Mouse (Mus musculus): ENCODE data around the gene Foxk1. TPM values are rescaled to one million over a fixed set of nuclear protein-coding genes. Genes with fewer than 3 reads are reported as not detected.

Gene Foxk1
- polyA plus RNA-seq, 1 experiment: 8.2 TPM

DNA sequence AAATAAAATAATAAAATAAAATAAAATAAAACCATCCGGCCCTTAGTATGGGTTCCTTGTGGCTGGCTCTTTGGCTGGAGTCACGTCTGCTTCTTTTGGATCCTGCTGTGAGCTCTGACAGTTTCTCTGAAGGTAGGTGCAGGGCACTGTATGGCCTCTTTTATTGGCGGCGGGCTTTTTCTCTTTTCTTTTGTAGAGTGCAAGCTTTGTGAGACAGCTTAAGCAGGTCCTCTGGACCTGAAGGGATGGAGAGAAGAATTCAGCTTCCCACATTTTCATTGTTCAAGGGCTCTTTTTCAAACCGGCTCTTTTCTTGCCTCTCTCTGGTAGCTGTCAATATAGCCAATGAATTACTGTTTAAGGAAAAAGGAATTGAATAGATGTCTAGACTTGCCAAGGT lies 5.4 kb upstream of the Foxk1 start:
- Histone ChIP-seq H3K27me3 (ENCODE audit: control insufficient read depth, insufficient read depth, insufficient read length) (no peaks in the 10 kb centered on the region), H3K79me2 (ENCODE audit: control insufficient read depth, insufficient read depth) (no peaks in the 10 kb centered on the region), H3K36me3 (ENCODE audit: control insufficient read depth, insufficient read depth) (no peaks in the 10 kb centered on the region), H3ac (ENCODE audit: control insufficient read depth, insufficient read length, low read depth) (no peak overlapping the region), H3K4me3 (ENCODE audit: insufficient read depth, poor library complexity, severe bottlenecking) (no peak overlapping the region), H3K79me3 (ENCODE audit: low read depth) (no peaks in the 10 kb centered on the region)
- no peak for TF ChIP-seq USF1 (IDR thresholded peaks at IDR 0.05; ENCODE audit: low read depth)

DNA sequence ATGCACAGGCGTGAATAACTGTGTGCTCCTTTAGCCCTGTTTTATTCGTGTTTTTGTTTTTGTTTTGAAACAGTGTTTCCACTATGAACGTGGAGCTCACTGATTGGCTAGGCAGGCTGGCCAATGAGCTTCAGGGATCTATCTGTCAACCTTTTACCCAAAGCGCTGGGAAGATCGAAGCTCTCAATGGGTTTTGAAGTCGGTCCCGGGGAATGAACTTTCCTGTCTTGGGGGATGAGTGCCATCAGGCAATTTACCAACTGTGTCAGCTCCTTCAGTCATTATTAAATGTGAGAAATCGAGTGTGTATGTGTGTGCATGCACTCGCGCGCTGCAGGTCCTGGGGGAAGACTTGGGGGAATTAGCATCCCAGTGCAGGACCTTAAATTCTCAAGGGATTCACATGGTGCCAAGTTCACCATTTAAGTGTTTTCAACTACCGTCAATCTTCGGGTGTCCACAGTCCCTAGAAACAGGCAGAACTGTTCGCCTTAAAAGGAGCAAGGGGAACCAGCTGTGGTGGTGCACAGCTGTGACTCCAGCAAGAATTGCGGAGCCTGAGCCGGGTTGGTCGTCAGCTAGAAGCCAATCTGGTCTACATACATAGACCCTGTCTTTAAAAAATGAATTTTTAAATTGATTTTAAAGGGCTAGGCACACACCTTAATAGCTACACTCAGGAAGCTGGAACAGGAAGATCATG lies 965 bp upstream of the Foxk1 start:
- Histone ChIP-seq H3K36me3 (ENCODE audit: control insufficient read depth, insufficient read depth) (no peaks in the 10 kb centered on the region), H3K4me3 (ENCODE audit: insufficient read depth, poor library complexity, severe bottlenecking) (no peak overlapping the region), H3K79me2 (ENCODE audit: control insufficient read depth, insufficient read depth) (peaks cover 40% of the 10 kb centered on the region), H3ac (ENCODE audit: control insufficient read depth, insufficient read length, low read depth) (no peak overlapping the region), H3K27me3 (ENCODE audit: control insufficient read depth, insufficient read depth, insufficient read length) (no peaks in the 10 kb centered on the region), H3K79me3 (ENCODE audit: low read depth) (peaks cover 26% of the 10 kb centered on the region)
- TF ChIP-seq CEBPB (IDR thresholded peaks at IDR 0.05; ENCODE audit: low read depth): no peak

DNA sequence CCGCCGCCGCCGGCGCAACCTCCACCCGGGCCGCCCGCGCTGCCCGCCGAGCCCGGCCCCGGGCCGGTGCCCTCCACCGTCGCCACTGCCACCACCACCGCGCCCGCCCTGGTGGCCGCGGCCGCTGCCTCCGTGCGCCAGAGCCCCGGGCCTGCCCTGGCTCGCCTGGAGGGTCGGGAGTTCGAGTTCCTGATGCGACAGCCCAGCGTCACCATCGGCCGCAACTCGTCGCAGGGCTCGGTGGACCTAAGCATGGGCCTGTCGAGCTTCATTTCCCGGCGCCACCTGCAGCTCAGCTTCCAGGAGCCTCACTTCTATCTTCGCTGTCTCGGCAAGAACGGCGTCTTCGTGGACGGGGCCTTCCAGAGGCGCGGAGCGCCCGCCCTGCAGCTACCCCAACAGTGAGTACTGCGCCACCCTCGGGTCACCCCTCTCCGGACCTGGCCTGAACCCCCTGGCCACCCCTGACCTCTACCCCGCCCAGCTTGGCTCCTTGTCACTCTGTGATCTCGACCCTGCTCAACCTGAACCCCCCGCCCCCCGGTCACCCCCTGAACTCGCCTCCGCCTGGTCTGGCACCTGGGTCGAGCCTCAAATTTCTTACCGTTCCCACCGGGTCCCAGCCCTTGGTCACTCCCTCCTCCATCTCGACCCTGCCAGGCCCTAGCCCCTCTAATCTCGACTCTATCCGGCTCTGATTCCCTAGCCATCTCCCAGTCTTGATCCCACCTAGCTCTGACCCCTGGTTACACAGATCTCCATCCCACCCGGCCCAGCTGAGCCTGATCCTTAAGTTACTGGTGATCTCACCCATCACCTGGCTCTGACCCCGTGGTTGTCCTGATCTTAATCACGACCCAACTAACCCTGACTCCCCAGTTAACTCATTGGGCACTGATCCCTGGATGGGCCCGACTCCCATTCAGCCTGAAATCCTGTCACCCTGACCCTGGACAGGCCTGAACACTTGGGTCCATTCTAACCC lies 636 bp downstream of the Foxk1 start:
- H3K4me3 ChIP-seq (ENCODE audit: insufficient read depth, poor library complexity, severe bottlenecking): peak overlapping the region; percentile 69
- peaks cover 3% of the 10 kb centered on the region for H3K36me3 ChIP-seq (ENCODE audit: control insufficient read depth, insufficient read depth)
- H3K79me2 ChIP-seq (ENCODE audit: control insufficient read depth, insufficient read depth): peaks cover 55% of the 10 kb centered on the region
- TF ChIP-seq USF1 (IDR thresholded peaks at IDR 0.05; ENCODE audit: low read depth) (no peak), CTCF (IDR thresholded peaks at IDR 0.05; ENCODE audit: control insufficient read depth, insufficient read depth, insufficient read length) (peak; percentile 15)
- H3ac ChIP-seq (ENCODE audit: control insufficient read depth, insufficient read length, low read depth): peak overlapping the region; percentile 75
- H3K79me3 ChIP-seq (ENCODE audit: low read depth): peaks cover 30% of the 10 kb centered on the region
- no peaks in the 10 kb centered on the region for H3K27me3 ChIP-seq (ENCODE audit: control insufficient read depth, insufficient read depth, insufficient read length)

DNA sequence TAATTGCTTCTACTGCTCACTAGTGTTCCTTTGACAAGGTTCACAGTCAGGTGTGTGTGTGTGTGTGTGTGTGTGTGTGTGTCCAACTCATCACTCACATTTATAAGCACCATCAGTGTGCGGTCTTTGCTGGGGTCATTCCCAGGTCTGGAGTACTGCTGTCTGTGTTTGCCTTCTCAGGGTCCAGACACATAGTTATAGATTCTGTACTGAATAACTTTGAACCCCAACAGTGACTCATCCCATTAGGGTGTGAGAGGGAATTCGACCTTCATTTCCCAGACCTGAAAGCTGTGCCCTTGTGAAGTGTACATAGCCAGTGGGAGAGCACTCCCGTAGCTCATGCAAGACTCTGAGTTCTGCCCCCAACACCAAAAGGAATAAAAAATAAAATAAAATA lies 2.4 kb downstream of the Foxk1 start:
- Histone ChIP-seq H3K79me3 (ENCODE audit: low read depth) (peaks cover 37% of the 10 kb centered on the region), H3K36me3 (ENCODE audit: control insufficient read depth, insufficient read depth) (peaks cover 3% of the 10 kb centered on the region), H3K27me3 (ENCODE audit: control insufficient read depth, insufficient read depth, insufficient read length) (no peaks in the 10 kb centered on the region), H3K4me3 (ENCODE audit: insufficient read depth, poor library complexity, severe bottlenecking) (no peak overlapping the region), H3K79me2 (ENCODE audit: control insufficient read depth, insufficient read depth) (peaks cover 72% of the 10 kb centered on the region), H3ac (ENCODE audit: control insufficient read depth, insufficient read length, low read depth) (no peak overlapping the region)
- no peak for TF ChIP-seq MYOG (IDR thresholded peaks at IDR 0.05; ENCODE audit: control insufficient read depth, extremely low read depth, insufficient read length)
- TF ChIP-seq USF1 (IDR thresholded peaks at IDR 0.05; ENCODE audit: low read depth): no peak
- no peak for TF ChIP-seq MAX (IDR thresholded peaks at IDR 0.05)
- TF ChIP-seq CEBPB (IDR thresholded peaks at IDR 0.05; ENCODE audit: low read depth): no peak
- no peak for TF ChIP-seq FOSL1 (IDR thresholded peaks at IDR 0.05; ENCODE audit: insufficient read depth, low read length, poor library complexity, severe bottlenecking)
- no peak for TF ChIP-seq MYOD1 (IDR thresholded peaks at IDR 0.05; ENCODE audit: control insufficient read depth, insufficient read length, low read depth)
- no peak for TF ChIP-seq CTCF (IDR thresholded peaks at IDR 0.05; ENCODE audit: control insufficient read depth, insufficient read depth, insufficient read length)

DNA sequence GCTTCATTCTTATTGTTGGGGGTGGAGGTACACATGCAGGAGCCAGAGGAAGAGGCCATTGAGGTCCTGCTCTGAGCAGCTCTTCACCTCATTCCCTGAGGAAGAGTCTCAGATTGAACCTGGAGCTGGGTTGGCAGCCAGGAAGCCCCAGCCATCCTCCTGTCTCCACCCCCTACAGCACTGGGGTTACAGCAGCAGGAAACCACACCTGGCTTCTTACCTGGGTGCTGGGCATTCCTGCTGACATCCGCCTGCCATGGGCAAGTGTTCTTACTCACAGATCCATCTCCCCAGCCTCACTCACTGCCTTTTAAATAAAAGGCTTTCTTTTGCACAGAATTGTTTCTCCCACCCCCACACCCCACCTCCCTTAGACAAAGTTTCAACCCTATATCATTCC lies 3.0 kb downstream of the Foxk1 start:
- Histone ChIP-seq H3K4me3 (ENCODE audit: insufficient read depth, poor library complexity, severe bottlenecking) (no peak overlapping the region), H3K27me3 (ENCODE audit: control insufficient read depth, insufficient read depth, insufficient read length) (no peaks in the 10 kb centered on the region), H3ac (ENCODE audit: control insufficient read depth, insufficient read length, low read depth) (no peak overlapping the region), H3K79me2 (ENCODE audit: control insufficient read depth, insufficient read depth) (peaks cover 78% of the 10 kb centered on the region), H3K36me3 (ENCODE audit: control insufficient read depth, insufficient read depth) (peaks cover 3% of the 10 kb centered on the region), H3K79me3 (ENCODE audit: low read depth) (peaks cover 38% of the 10 kb centered on the region)
- TF ChIP-seq CEBPB (IDR thresholded peaks at IDR 0.05; ENCODE audit: low read depth): no peak
- no peak for TF ChIP-seq FOSL1 (IDR thresholded peaks at IDR 0.05; ENCODE audit: insufficient read depth, low read length, poor library complexity, severe bottlenecking)
- no peak for TF ChIP-seq MAX (IDR thresholded peaks at IDR 0.05)
- no peak for TF ChIP-seq MYOG (IDR thresholded peaks at IDR 0.05; ENCODE audit: control insufficient read depth, extremely low read depth, insufficient read length)
- TF ChIP-seq CTCF (IDR thresholded peaks at IDR 0.05; ENCODE audit: control insufficient read depth, insufficient read depth, insufficient read length): no peak
- TF ChIP-seq MYOD1 (IDR thresholded peaks at IDR 0.05; ENCODE audit: control insufficient read depth, insufficient read length, low read depth): no peak
- TF ChIP-seq USF1 (IDR thresholded peaks at IDR 0.05; ENCODE audit: low read depth): no peak

DNA sequence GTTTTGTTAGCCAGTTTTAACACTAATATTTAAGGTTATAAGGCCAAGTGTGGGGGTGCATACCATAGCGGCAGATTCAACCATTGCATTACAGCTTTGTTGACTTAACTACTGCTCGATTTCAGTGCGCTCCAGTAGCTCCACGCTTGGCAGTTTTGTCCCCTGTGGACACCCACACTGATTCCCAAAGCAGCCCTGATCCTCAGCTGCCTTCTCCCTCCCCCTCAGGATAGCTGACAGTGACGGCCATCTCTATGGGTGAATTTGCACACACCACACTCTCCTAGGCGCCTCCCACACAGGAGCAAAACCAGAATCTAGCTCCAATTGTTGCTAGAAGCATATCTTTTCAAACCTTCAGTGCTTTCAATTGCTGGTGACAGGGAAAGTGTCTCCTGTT lies 4.1 kb downstream of the Foxk1 start:
- no peaks in the 10 kb centered on the region for H3K27me3 ChIP-seq (ENCODE audit: control insufficient read depth, insufficient read depth, insufficient read length)
- H3K4me3 ChIP-seq (ENCODE audit: insufficient read depth, poor library complexity, severe bottlenecking): no peak overlapping the region
- no peak overlapping the region for H3ac ChIP-seq (ENCODE audit: control insufficient read depth, insufficient read length, low read depth)
- H3K79me3 ChIP-seq (ENCODE audit: low read depth): peaks cover 39% of the 10 kb centered on the region
- H3K79me2 ChIP-seq (ENCODE audit: control insufficient read depth, insufficient read depth): peaks cover 88% of the 10 kb centered on the region
- H3K36me3 ChIP-seq (ENCODE audit: control insufficient read depth, insufficient read depth): peaks cover 3% of the 10 kb centered on the region
- no peak for TF ChIP-seq MYOD1 (IDR thresholded peaks at IDR 0.05; ENCODE audit: control insufficient read depth, insufficient read length, low read depth)
- no peak for TF ChIP-seq MAX (IDR thresholded peaks at IDR 0.05)
- TF ChIP-seq FOSL1 (IDR thresholded peaks at IDR 0.05; ENCODE audit: insufficient read depth, low read length, poor library complexity, severe bottlenecking): no peak
- no peak for TF ChIP-seq CTCF (IDR thresholded peaks at IDR 0.05; ENCODE audit: control insufficient read depth, insufficient read depth, insufficient read length)
